Mouse (Mus musculus) limb, embryonic 13.5 days (tissue): Measurements from ENCODE around the gene Mmrn2. TPM values are rescaled to one million over a fixed set of nuclear protein-coding genes. Genes with fewer than 3 reads are reported as not detected.

Experiments
- ATAC-seq: fragments of 200-750 bp; cut with Nextera tagmentation; 2 replicates; pipeline ENCODE4 v1.8.0; 2017; ENCODE audit warnings: low read depth, moderate number of reproducible peaks, moderate TSS enrichment; ENCODE audit not compliant: low FRiP score
- H3K27ac ChIP-seq: fragments of 300-500 bp; sonication (generic); 2 replicates; pipeline ENCODE4 v1.5.1; 2015; ENCODE audit warnings: inconsistent platforms, mild to moderate bottlenecking, moderate library complexity
- H3K27me3 ChIP-seq: fragments of 300-500 bp; sonication (generic); 2 replicates; pipeline ENCODE4 v1.6.1; 2015; ENCODE audit warnings: mild to moderate bottlenecking, inconsistent platforms
- H3K36me3 ChIP-seq: fragments of 300-500 bp; sonication (generic); 2 replicates; pipeline ENCODE4 v1.6.1; 2015; ENCODE audit warnings: inconsistent platforms, mild to moderate bottlenecking, moderate library complexity
- H3K4me1 ChIP-seq: fragments of 300-500 bp; sonication (generic); 2 replicates; pipeline ENCODE4 v1.6.1; 2015; ENCODE audit warnings: inconsistent platforms
- H3K4me2 ChIP-seq: fragments of 300-500 bp; sonication (generic); replicated peaks from 2 replicates; pipeline ENCODE4 v1.6.1; 2015; ENCODE audit warnings: inconsistent platforms, mild to moderate bottlenecking, moderate library complexity
- H3K4me3 ChIP-seq: fragments of 300-500 bp; sonication (generic); 2 replicates; pipeline ENCODE4 v1.5.1; 2015; ENCODE audit warnings: moderate library complexity, mild to moderate bottlenecking, inconsistent platforms
- H3K9ac ChIP-seq: fragments of 300-500 bp; sonication (generic); 2 replicates; pipeline ENCODE4 v1.6.1; 2015; ENCODE audit warnings: mild to moderate bottlenecking, inconsistent platforms
- H3K9me3 ChIP-seq: fragments of 300-500 bp; sonication (generic); 2 replicates; pipeline ENCODE4 v1.6.1; 2016; ENCODE audit warnings: inconsistent platforms
- WGBS: fragments of 180-500 bp; shearing (Covaris S2); methylation state at CpG from one replicate; pipeline ENCODE4 v1.1.7; 2015; 5-methylcytosine and 5-hydroxymethylcytosine counted together
- polyA plus RNA-seq: library from polyadenylated mRNA; unstranded; fragments of >200 nt; fragmentation: Nextera tagmentation; extraction: Ambion mirVana; gene quantifications from 2 replicates; pipeline ENCODE4 v1.2.1, GENCODE M21; 2015

Mmrn2 gene
- polyA plus RNA-seq, 1 experiment from 2014 or later, result 8.6 TPM

DNA sequence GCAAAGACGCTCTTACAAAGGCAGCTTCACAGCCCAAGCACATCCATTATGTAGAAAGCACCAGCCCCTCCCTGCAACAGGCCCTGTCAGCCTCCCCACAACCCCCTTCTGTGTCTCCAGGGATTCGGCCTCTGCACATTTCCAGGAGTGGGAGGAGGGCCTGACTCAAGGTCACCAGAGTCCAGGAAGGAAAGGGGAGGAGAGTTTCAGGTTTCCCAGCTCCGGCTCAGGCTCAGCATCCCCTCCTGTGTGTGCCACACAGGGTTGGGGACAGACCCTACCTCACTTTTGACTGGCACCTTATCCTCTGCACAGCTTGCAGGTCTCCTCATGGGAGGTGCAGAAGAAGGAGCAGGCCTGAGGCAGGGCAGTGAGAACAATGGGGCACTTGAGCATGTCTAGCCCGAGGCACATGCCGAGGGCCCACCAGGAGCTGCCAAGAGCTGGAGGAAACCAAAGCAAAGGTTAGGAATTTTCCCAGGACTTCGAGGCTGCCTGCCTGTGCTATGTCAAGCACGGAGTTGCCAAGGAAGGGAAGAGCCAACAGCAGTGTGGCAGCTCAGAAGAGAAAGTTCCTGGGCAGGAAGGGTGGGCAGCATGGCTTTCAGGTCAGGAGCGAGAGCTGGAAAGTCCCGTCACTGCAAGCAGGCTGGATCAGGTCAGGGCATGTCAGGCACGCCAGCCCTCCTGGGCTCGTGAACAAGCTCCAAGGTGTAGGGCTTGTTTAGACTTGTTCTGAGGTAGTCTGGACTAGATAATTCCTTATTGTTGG is 3.5 kb downstream of the Mmrn2 start:
- Histone ChIP-seq H3K4me3 (no peak overlapping the region), H3K36me3 (no peaks in the 10 kb centered on the region), H3K4me2 (peak overlapping the region; percentile 19), H3K9ac (peak overlapping the region; percentile 31; the same call in 1 of the 2 replicates), H3K27ac (peak overlapping the region; percentile 81), H3K9me3 (no peaks in the 10 kb centered on the region), H3K4me1 (peaks cover 40% of the 10 kb centered on the region), H3K27me3 (no peaks in the 10 kb centered on the region)
- 37% methylated on average over 11 of the region's 11 CpGs for WGBS
- peak; percentile 58 for ATAC-seq

DNA sequence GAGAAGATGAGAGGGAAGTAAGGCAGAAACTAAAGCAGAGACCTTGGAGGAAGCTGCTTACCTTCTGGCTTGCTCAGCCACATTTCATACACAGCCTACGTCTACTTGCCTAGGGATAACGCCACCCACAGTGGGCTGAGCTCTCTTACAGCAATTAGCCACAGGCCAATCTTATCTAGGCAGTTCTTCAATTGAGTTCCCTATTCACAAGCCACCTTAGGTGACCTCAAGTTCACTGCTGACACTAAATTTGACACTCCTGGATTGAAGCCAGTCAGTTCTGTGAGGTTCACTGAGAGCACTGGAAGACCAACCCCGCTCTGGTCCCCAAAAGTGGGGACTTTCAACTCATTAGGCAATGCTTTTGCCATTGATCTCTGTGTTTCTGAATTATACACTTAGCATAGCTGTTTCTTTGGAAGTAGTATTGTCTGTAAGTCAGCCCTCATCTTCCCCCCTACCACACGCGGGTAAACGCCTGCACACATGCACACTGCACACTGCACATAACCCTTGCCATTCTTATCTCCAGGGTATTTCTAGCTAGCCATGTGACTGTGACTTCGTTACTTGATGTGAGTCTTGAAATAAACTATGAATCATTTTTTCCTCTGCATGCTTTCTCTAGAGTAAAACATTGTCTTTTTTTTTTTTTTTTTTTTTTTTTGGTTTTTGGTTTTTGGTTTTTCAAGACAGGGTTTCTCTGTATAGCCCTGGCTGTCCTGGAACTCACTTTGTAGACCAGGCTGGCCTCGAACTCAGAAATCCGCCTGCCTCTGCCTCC is 7.8 kb downstream of the Mmrn2 start:
- no peaks in the 10 kb centered on the region for H3K36me3 ChIP-seq
- H3K4me1 ChIP-seq, result peaks cover 11% of the 10 kb centered on the region
- 94% methylated on average over 9 of the region's 9 CpGs for WGBS
- no peak overlapping the region for H3K9ac ChIP-seq
- no peaks in the 10 kb centered on the region for H3K9me3 ChIP-seq
- no peak for ATAC-seq
- no peak overlapping the region for H3K27ac ChIP-seq
- no peak overlapping the region for H3K4me3 ChIP-seq
- no peak overlapping the region for H3K4me2 ChIP-seq
- no peaks in the 10 kb centered on the region for H3K27me3 ChIP-seq

DNA sequence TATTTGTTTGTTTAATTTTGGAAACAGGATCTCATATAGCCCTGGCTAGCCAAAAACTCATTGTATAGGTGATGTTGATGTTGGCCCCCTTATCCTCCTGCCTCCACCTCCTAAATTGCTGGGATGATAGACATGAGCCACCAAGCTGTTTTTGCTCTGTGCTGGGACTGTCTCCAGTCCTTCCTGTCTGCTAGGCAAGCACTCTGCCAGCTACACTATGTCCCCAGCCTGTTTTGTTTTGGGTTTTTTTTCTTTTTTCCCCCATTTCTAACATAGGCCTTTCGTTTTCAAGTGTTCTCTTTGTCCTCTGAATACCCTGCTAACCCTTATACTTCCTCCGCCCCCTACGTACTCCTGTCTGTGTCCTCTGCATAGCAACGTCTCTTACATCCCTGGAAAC is 18.0 kb downstream of the Mmrn2 start:
- H3K27me3 ChIP-seq, result no peaks in the 10 kb centered on the region
- H3K4me2 ChIP-seq, result no peak overlapping the region
- 78% methylated on average over 4 of the region's 4 CpGs for WGBS
- H3K4me3 ChIP-seq, result no peak overlapping the region
- H3K36me3 ChIP-seq, result peaks cover 9% of the 10 kb centered on the region
- no peak overlapping the region for H3K27ac ChIP-seq
- no peaks in the 10 kb centered on the region for H3K4me1 ChIP-seq
- ATAC-seq, result no peak
- H3K9me3 ChIP-seq, result peaks cover 6% of the 10 kb centered on the region; the same call in 1 of the 2 replicates
- H3K9ac ChIP-seq, result no peak overlapping the region

DNA sequence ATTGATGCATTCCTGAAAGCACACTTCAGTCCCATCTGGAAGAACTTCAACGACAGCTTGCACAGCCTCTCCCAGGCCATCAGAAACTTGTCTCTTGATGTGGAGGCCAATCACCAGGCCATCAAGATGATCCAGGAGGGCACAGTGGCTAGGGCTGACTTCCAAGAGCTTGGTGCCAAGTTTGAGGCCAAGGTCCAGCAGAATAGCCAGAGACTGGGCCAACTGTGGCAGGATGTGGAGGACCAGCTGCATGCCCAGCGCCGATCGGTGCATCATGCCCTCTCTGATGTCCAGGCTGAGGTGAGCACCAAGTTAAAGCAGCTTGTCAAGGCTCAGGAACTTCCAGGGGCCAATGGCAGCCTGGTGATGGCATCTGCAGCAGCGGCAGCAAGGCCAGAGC is 22.6 kb downstream of the Mmrn2 start:
- H3K36me3 ChIP-seq, result peaks cover 44% of the 10 kb centered on the region
- H3K9me3 ChIP-seq, result no peaks in the 10 kb centered on the region
- H3K27me3 ChIP-seq, result no peaks in the 10 kb centered on the region
- H3K4me1 ChIP-seq, result no peaks in the 10 kb centered on the region
- no peak overlapping the region for H3K4me3 ChIP-seq
- no peak for ATAC-seq
- WGBS, result 93% methylated on average over 5 of the region's 5 CpGs
- H3K4me2 ChIP-seq, result no peak overlapping the region
- no peak overlapping the region for H3K27ac ChIP-seq
- H3K9ac ChIP-seq, result no peak overlapping the region

DNA sequence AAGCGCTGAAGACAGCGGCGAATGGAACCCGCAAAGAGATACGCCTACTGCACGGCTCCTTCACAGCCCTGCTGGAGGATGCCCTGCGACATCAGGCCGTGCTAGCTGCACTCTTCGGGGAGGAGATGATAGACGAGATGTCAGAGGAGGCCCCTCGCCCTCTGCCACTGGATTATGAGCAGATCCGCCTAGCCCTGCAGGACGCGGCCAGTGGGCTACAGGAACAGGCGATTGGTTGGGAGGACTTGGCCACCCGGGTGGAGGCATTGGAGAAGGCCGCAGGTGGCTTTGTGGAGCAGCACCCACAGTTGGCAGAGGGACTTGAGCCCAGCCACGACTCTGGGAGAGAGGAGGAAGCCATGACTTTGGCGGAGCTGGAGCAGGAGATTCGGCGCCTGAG is 23.6 kb downstream of the Mmrn2 start:
- WGBS, result 94% methylated on average over 21 of the region's 21 CpGs
- H3K9ac ChIP-seq, result no peak overlapping the region
- no peaks in the 10 kb centered on the region for H3K4me1 ChIP-seq
- H3K9me3 ChIP-seq, result no peaks in the 10 kb centered on the region
- no peaks in the 10 kb centered on the region for H3K27me3 ChIP-seq
- H3K4me2 ChIP-seq, result no peak overlapping the region
- H3K27ac ChIP-seq, result no peak overlapping the region
- no peak overlapping the region for H3K4me3 ChIP-seq
- no peak for ATAC-seq
- H3K36me3 ChIP-seq, result peaks cover 52% of the 10 kb centered on the region

DNA sequence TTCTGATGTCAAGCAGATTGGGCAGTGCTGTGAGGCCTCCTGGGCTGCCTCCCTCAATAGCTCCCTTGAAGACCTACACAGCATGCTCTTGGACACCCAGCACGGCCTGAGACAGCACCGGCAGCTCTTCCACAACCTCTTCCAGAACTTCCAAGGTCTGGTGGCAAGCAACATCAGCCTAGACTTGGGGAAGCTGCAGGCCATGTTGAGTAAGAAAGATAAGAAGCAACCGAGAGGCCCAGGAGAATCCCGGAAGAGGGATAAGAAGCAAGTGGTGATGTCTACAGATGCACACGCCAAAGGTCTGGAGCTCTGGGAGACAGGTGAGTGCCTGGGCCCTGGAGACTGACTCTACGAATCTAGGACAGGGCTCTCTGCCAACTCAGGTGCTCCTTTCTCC is 24.0 kb downstream of the Mmrn2 start:
- Histone ChIP-seq H3K4me2 (no peak overlapping the region), H3K9ac (no peak overlapping the region), H3K27ac (no peak overlapping the region), H3K4me3 (no peak overlapping the region), H3K9me3 (no peaks in the 10 kb centered on the region), H3K27me3 (no peaks in the 10 kb centered on the region), H3K4me1 (no peaks in the 10 kb centered on the region), H3K36me3 (peaks cover 56% of the 10 kb centered on the region)
- no peak for ATAC-seq
- WGBS, result 93% methylated on average over 6 of the region's 6 CpGs

DNA sequence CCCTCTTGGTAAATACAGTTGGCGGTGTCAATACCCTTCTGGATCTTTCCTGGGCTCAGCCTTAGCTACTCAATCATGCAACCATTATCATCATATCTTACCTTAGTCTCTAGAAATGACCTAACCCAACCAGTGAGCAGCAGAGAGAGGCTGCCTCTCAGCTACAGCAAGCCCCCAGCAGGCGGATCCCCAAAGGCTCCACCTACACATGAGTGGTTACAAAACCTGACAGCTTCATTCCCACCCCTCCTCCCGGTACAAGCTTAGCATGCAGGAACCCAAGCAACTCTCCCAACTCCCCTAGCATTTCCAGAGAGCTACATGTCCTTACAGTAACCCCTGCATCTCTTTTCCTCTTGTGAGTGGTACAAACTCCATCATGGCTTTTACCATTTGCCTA is 24.8 kb downstream of the Mmrn2 start:
- H3K9ac ChIP-seq, result no peak overlapping the region

DNA sequence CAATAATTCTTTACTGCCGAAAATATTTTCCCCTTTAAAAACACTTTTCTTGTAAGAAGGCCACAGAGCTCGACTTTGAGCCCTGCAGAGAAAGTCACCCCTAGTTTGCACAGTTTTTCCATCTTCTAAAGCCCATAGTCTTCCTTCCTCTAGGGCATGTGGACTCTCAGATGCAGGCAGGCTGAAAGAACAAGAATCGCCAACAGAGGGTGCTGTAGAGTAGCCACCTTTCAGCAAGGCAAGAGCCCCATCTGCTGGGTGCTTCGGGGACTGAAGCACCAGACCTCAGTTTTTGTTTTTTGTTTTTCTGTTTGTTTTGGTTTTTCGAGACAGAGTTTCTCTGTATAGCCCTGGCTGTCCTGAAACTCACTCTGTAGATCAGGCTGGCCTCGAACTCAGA is 25.9 kb downstream of the Mmrn2 start:
- 50% methylated on average over 6 of the region's 6 CpGs for WGBS
- Histone ChIP-seq H3K36me3 (peaks cover 74% of the 10 kb centered on the region), H3K9ac (no peak overlapping the region)

More for the DNA sequence above, 24.8 kb downstream of the Mmrn2 start:
- WGBS, result 91% methylated on average over 3 of the region's 3 CpGs
- H3K4me1 ChIP-seq, result no peaks in the 10 kb centered on the region
- no peak overlapping the region for H3K4me2 ChIP-seq
- no peaks in the 10 kb centered on the region for H3K27me3 ChIP-seq
- H3K27ac ChIP-seq, result no peak overlapping the region
- H3K9me3 ChIP-seq, result no peaks in the 10 kb centered on the region
- H3K36me3 ChIP-seq, result peaks cover 63% of the 10 kb centered on the region
- no peak for ATAC-seq
- no peak overlapping the region for H3K4me3 ChIP-seq

DNA sequence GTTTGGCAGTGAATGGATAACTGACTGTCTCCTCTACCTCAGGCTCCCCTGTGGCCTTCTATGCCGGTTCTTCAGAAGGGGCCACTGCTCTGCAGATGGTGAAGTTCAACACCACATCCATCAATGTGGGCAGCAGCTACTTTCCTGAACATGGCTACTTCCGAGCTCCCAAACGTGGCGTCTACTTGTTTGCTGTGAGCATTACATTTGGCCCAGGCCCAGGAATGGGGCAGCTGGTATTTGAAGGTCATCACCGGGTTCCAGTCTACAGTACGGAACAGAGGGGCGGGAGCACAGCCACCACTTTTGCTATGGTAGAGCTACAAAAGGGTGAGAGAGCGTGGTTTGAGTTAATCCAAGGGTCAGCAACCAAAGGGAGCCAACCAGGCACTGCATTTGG is 27.6 kb downstream of the Mmrn2 start:
- H3K27ac ChIP-seq, result no peak overlapping the region; the same call in 1 of the 2 replicates
- 82% methylated on average over 8 of the region's 8 CpGs for WGBS
- no peaks in the 10 kb centered on the region for H3K27me3 ChIP-seq
- no peak overlapping the region for H3K4me3 ChIP-seq
- H3K9ac ChIP-seq, result no peak overlapping the region
- H3K4me2 ChIP-seq, result no peak overlapping the region
- no peaks in the 10 kb centered on the region for H3K9me3 ChIP-seq
- no peak for ATAC-seq
- H3K36me3 ChIP-seq, result peaks cover 86% of the 10 kb centered on the region
- no peaks in the 10 kb centered on the region for H3K4me1 ChIP-seq

More for the DNA sequence above, 25.9 kb downstream of the Mmrn2 start:
- H3K27ac ChIP-seq, result no peak overlapping the region
- no peak overlapping the region for H3K4me2 ChIP-seq
- no peak overlapping the region for H3K4me3 ChIP-seq
- ATAC-seq, result no peak
- no peaks in the 10 kb centered on the region for H3K9me3 ChIP-seq
- H3K27me3 ChIP-seq, result no peaks in the 10 kb centered on the region
- no peaks in the 10 kb centered on the region for H3K4me1 ChIP-seq

DNA sequence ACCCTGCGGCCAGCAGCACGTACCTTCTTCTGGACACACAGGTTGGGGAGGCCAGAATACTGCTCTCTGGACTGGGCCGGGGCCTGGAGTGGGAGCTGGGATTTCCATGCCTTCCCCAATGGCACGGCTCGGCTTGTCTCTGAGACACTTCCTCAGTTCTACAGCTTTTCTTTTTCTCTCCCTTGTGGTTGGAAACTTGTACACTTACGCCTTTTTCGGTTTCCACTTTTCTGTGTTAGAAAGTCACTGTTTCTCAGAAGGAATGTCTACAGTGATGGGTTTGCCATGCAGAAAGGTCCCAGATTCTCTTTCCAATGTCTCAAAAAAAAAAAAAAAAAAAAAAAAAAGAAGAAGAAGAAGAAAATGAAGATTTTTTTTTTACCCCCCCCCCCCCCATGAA is 28.2 kb downstream of the Mmrn2 start:
- Histone ChIP-seq H3K9ac (no peak overlapping the region), H3K36me3 (peaks cover 86% of the 10 kb centered on the region), H3K4me2 (no peak overlapping the region), H3K4me3 (no peak overlapping the region), H3K9me3 (no peaks in the 10 kb centered on the region), H3K27me3 (no peaks in the 10 kb centered on the region), H3K4me1 (no peaks in the 10 kb centered on the region), H3K27ac (no peak overlapping the region)
- WGBS, result 97% methylated on average over 7 of the region's 7 CpGs
- ATAC-seq, result no peak

DNA sequence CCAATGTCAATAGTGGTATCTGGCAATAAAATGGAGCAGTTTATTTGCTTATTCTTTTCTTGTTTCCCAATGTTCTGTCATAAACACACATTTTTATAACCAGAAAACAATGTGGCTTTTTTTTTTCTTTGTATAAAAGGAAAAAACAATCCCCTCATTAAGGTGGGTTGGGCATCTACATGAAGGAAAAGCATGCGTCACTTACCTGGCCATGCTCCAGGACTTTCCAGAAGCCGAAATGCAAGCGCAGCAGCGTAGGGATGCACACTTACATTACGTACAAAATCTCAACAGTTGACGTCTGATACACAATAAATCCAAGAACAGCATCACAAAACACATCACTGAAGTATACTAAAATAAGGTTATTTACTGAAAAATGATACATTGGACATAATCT is 35.5 kb downstream of the Mmrn2 start:
- no peak overlapping the region for H3K4me3 ChIP-seq
- H3K36me3 ChIP-seq, result peaks cover 86% of the 10 kb centered on the region
- no peak overlapping the region for H3K9ac ChIP-seq
- WGBS, result 99% methylated on average over 6 of the region's 6 CpGs
- ATAC-seq, result no peak
- H3K4me1 ChIP-seq, result no peaks in the 10 kb centered on the region
- no peaks in the 10 kb centered on the region for H3K9me3 ChIP-seq
- H3K4me2 ChIP-seq, result no peak overlapping the region
- no peak overlapping the region for H3K27ac ChIP-seq
- no peaks in the 10 kb centered on the region for H3K27me3 ChIP-seq

DNA sequence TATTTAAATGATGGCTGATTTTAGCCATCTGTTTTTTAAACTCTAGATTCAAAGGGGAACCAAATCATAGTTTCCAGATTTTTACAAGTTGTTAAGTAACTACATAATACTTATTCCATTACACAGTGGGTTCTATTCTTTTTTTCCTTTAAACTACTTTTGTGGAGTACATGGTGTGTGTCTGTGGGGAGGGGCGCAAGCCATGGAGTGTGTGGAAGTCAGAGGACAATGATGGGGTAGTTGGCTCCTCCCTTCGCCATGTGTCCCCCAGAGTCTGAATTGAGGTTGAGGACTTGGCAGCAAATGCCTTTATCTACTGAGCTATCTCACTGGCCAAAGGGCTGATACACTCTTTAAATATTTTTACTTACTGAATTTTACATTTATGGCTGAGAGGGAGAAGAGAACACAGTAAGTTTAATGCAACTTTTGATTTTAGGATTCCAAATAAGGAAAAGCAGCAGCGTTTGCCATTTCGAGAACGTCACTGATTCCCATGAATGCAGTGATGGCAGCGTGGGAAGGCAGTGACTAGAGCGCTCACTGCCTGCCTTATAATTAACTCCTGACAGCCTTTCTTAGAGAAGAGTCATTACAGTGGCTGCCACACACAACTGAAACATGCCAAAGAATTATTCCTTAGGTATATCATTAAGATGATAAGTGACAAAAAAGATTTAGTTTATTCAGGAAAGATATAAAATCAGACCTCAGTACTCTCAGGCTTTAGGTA is 37.1 kb downstream of the Mmrn2 start:
- no peaks in the 10 kb centered on the region for H3K4me1 ChIP-seq
- WGBS, result 87% methylated on average over 7 of the region's 7 CpGs
- peaks cover 78% of the 10 kb centered on the region for H3K36me3 ChIP-seq
- no peak overlapping the region for H3K9ac ChIP-seq
- no peak for ATAC-seq
- no peak overlapping the region for H3K4me3 ChIP-seq
- H3K9me3 ChIP-seq, result no peaks in the 10 kb centered on the region
- H3K27me3 ChIP-seq, result no peaks in the 10 kb centered on the region
- no peak overlapping the region for H3K4me2 ChIP-seq
- no peak overlapping the region for H3K27ac ChIP-seq
